Mouse (Mus musculus): ENCODE measurements around the gene Sec22a. TPM values are rescaled to one million over a fixed set of nuclear protein-coding genes. Genes with fewer than 3 reads are reported as not detected.

Sec22a gene
- polyA plus RNA-seq, 1 experiment from 2014 or later, result 39.6 TPM

Other genes starting within 250 kb of the Sec22a start
- gene Adcy5, start 209.0 kb downstream of the Sec22a start, polyA plus RNA-seq (2015; fragmentation: Nextera tagmentation; extraction: Ambion mirVana), result 0.49 and 0.57 TPM in 2 replicates
- gene Pdia5, start 127.0 kb upstream of the Sec22a start, polyA plus RNA-seq (2015; fragmentation: Nextera tagmentation; extraction: Ambion mirVana), result 5.8 and 6.7 TPM in 2 replicates
- gene Sema5b, start 177.2 kb upstream of the Sec22a start, polyA plus RNA-seq (2015; fragmentation: Nextera tagmentation; extraction: Ambion mirVana), result 0.27 and 0.36 TPM in 2 replicates